Mouse (Mus musculus): Measurements from ENCODE around the gene Tdrd6.

GRCm38 (mm10) chr17:43611586-43611985 lies 18.5 kb downstream of the Tdrd6 start:
- TF ChIP-seq EP300 (IDR thresholded peaks at IDR 0.05; ENCODE audit: low read depth) (no peak), CTCF (IDR thresholded peaks at IDR 0.05; ENCODE audit: low read depth) (peak; percentile 79)

All from liver, postnatal 0 days (tissue).